Mouse (Mus musculus): ENCODE measurements around the gene Taar7b. TPM values are rescaled to one million over a fixed set of nuclear protein-coding genes. Genes with fewer than 3 reads are reported as not detected.

The Taar7b gene
- total and polyA plus RNA-seq, 3 experiments: not detected

GRCm38 (mm10) chr10:24037314-24037713 is 37.6 kb downstream of the Taar7b start, which contains the start of gene Taar7e:
Gene Taar7e (plus strand): TSS chr10:24037614.
- H3K27me3 ChIP-seq (ENCODE audit: control insufficient read depth in 1 of 2, insufficient read depth in 2 of 2, low read length in 2 of 2): no peaks in the 10 kb centered on the region; a peak in 2 of 4 replicates
- no peak within 1 kb of the TSS for H3K4me3 ChIP-seq (ENCODE audit: control insufficient read depth in 1 of 2, insufficient read depth in 1 of 2, low read depth in 2 of 2, low read length in 2 of 2)
- H3K9ac ChIP-seq (ENCODE audit: control insufficient read depth, low read depth, low read length, poor library complexity, severe bottlenecking): no peak within 1 kb of the TSS
- DNase-seq (ENCODE audit: low read depth, low spot score): no peak
- H3K36me3 ChIP-seq (ENCODE audit: control insufficient read depth in 1 of 2, insufficient read depth in 2 of 2, low read length in 2 of 2): no peaks in the 10 kb centered on the region
- TF ChIP-seq ZNF384 (IDR thresholded peaks at IDR 0.05; ENCODE audit: low read depth, low read length) (no peak), MAFK (IDR thresholded peaks at IDR 0.05; ENCODE audit: borderline replicate concordance, low read depth, low read length) (no peak), MYC (IDR thresholded peaks at IDR 0.05; ENCODE audit: low read depth, low read length) (no peak), SIN3A (IDR thresholded peaks at IDR 0.05; ENCODE audit: low read length) (no peak), MAZ (IDR thresholded peaks at IDR 0.05; ENCODE audit: low read depth, low read length) (no peak), MYB (IDR thresholded peaks at IDR 0.05; ENCODE audit: low read depth, low read length) (no peak), TBP (IDR thresholded peaks at IDR 0.05; ENCODE audit: low read depth, low read length) (no peak), CHD2 (IDR thresholded peaks at IDR 0.05; ENCODE audit: low read length) (no peak), RCOR1 (IDR thresholded peaks at IDR 0.05; ENCODE audit: low read depth, low read length) (no peak), E2F4 (IDR thresholded peaks at IDR 0.05; ENCODE audit: borderline replicate concordance, low read depth, low read length) (no peak), GABPA (IDR thresholded peaks at IDR 0.05; ENCODE audit: low read depth, low read length) (no peak), NELFE (IDR thresholded peaks at IDR 0.05; ENCODE audit: low read depth, low read length) (no peak), TCF12 (IDR thresholded peaks at IDR 0.05; ENCODE audit: low read depth, low read length) (no peak), POLR2AphosphoS2 (IDR thresholded peaks at IDR 0.05; ENCODE audit: low read length) (no peak), SMC3 (IDR thresholded peaks at IDR 0.05; ENCODE audit: low read depth, low read length) (no peak), NRF1 (IDR thresholded peaks at IDR 0.05; ENCODE audit: insufficient read depth, low read depth, low read length, poor library complexity, severe bottlenecking) (no peak)
- H3K79me2 ChIP-seq (ENCODE audit: control insufficient read depth, insufficient read depth, low read length, poor library complexity): no peaks in the 10 kb centered on the region
- no peaks in the 10 kb centered on the region for H3K4me1 ChIP-seq (ENCODE audit: control insufficient read depth in 1 of 2, insufficient read depth in 2 of 2, low read length in 2 of 2)
- no peak within 1 kb of the TSS for H3K27ac ChIP-seq (ENCODE audit: control insufficient read depth, low read depth, low read length)
- no peaks in the 10 kb centered on the region for H3K9me3 ChIP-seq (replicated peaks; ENCODE audit: insufficient read depth, low read length)

DNA sequence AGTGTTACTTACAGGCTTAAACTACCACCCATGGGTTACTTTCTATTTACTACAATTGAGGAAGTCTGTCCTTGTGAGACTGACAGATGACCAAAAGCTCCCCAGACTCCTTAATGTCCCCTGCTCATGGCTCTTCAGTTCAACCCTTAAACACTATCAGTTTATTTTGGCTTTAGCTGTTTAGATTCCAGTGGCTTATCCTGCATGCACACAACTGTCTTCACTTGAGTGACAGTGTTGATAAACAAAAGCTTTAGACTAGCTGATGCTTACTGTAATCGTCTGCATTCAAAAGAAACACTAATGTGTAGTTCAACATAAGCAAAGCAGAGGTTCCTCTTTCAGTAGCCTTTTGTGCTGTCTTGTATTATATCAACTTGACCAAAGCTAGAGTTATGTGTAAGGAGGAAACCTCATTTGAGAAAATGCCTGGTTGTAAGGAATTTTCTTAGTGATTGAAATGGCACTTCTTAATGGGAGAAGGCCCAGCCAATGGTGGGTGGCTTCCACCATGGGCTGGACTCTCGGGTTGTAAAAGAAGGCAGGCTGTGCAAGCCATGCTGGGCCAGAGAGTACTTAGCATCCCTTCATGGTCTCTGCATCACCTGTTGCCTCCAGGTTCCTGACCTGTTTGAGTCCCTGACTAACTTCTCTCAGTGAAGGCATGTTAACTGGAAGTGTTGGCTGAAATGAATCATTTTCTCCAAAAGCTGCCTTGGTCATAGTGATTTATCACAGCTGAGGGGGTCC is 40.6 kb downstream of the Taar7b start:
- H3K27me3 ChIP-seq (ENCODE audit: control insufficient read depth in 1 of 2, insufficient read depth in 2 of 2, low read length in 2 of 2): no peaks in the 10 kb centered on the region; a peak in 2 of 4 replicates
- no peaks in the 10 kb centered on the region for H3K9me3 ChIP-seq (replicated peaks; ENCODE audit: insufficient read depth, low read length)
- no peaks in the 10 kb centered on the region for H3K4me1 ChIP-seq (ENCODE audit: control insufficient read depth in 1 of 2, insufficient read depth in 2 of 2, low read length in 2 of 2)
- H3K36me3 ChIP-seq (ENCODE audit: control insufficient read depth in 1 of 2, insufficient read depth in 2 of 2, low read length in 2 of 2): no peaks in the 10 kb centered on the region
- H3K27ac ChIP-seq (ENCODE audit: control insufficient read depth, low read depth, low read length): no peak overlapping the region
- no peak overlapping the region for H3K4me3 ChIP-seq (ENCODE audit: control insufficient read depth in 1 of 2, insufficient read depth in 1 of 2, low read depth in 2 of 2, low read length in 2 of 2)
- TF ChIP-seq CHD1 (IDR thresholded peaks at IDR 0.05; ENCODE audit: low read depth, low read length) (no peak), NELFE (IDR thresholded peaks at IDR 0.05; ENCODE audit: low read depth, low read length) (no peak), HCFC1 (IDR thresholded peaks at IDR 0.05; ENCODE audit: low read depth, low read length) (no peak), ELF1 (IDR thresholded peaks at IDR 0.05; ENCODE audit: low read depth, low read length) (no peak), RAD21 (IDR thresholded peaks at IDR 0.05; ENCODE audit: low read depth, low read length) (no peak), UBTF (IDR thresholded peaks at IDR 0.05; ENCODE audit: borderline replicate concordance, insufficient read depth, low read depth, low read length) (no peak), GATA1 (IDR thresholded peaks at IDR 0.05; ENCODE audit: low read depth, low read length) (no peak)
- no peak overlapping the region for H3K9ac ChIP-seq (ENCODE audit: control insufficient read depth, low read depth, low read length, poor library complexity, severe bottlenecking)
- no peaks in the 10 kb centered on the region for H3K79me2 ChIP-seq (ENCODE audit: control insufficient read depth, insufficient read depth, low read length, poor library complexity)
- DNase-seq (ENCODE audit: low read depth, low spot score): no peak
